Mouse (Mus musculus) macrophage (primary cell): ENCODE results near the gene Ttc33. TPM values are rescaled to one million over a fixed set of nuclear protein-coding genes. Genes with fewer than 3 reads are reported as not detected.

Experiments used
- H3K27ac ChIP-seq: fragments of 350-480 bp; formaldehyde crosslinking; 2 replicates; pipeline ENCODE4 v1.9.0; 2021
- H3K36me3 ChIP-seq: fragments of 350-480 bp; formaldehyde crosslinking; 2 replicates; pipeline ENCODE4 v1.9.0; 2021; ENCODE audit errors: inconsistent target
- H3K4me3 ChIP-seq: fragments of 350-480 bp; formaldehyde crosslinking; 2 replicates; pipeline ENCODE4 v1.9.0; 2021; ENCODE audit errors: inconsistent target
- H3K79me2 ChIP-seq: fragments of 350-480 bp; formaldehyde crosslinking; 2 replicates; pipeline ENCODE4 v1.9.0; 2021; ENCODE audit errors: inconsistent target
- WGBS: methylation state at CpG from one replicate; pipeline ENCODE4 v1.1.7; 2026; ENCODE audit warnings: inconsistent platforms; ENCODE audit not compliant: missing documents; 5-methylcytosine and 5-hydroxymethylcytosine counted together
- polyA plus RNA-seq: library from polyadenylated mRNA; stranded (reverse); fragments of 250-400 nt; gene quantifications from 3 replicates; pipeline ENCODE4 v1.2.4, GENCODE M21; 2018; ENCODE audit warnings: inconsistent platforms

The Ttc33 gene
- polyA plus RNA-seq, 1 experiment from 2014 or later: 34.6 TPM

GRCm38 (mm10) chr15:5155093-5155492 lies 30.2 kb upstream of the Ttc33 start:
- 87% methylated on average over 5 of the region's 5 CpGs for WGBS
- Histone ChIP-seq H3K36me3 (no peaks in the 10 kb centered on the region), H3K4me3 (no peak overlapping the region), H3K79me2 (peaks cover 100% of the 10 kb centered on the region), H3K27ac (no peak overlapping the region)

GRCm38 (mm10) chr15:5156355-5156754 lies 29.0 kb upstream of the Ttc33 start:
- Histone ChIP-seq H3K27ac (no peak overlapping the region), H3K36me3 (no peaks in the 10 kb centered on the region), H3K79me2 (peaks cover 94% of the 10 kb centered on the region), H3K4me3 (no peak overlapping the region)
- WGBS: 66% methylated on average over 4 of the region's 4 CpGs

GRCm38 (mm10) chr15:5157386-5157785 lies 27.9 kb upstream of the Ttc33 start:
- Histone ChIP-seq H3K36me3 (no peaks in the 10 kb centered on the region), H3K79me2 (peaks cover 83% of the 10 kb centered on the region), H3K4me3 (no peak overlapping the region), H3K27ac (no peak overlapping the region)
- 88% methylated on average over 1 of the region's 1 CpGs for WGBS

GRCm38 (mm10) chr15:5158827-5159226 lies 26.5 kb upstream of the Ttc33 start:
- Histone ChIP-seq H3K27ac (no peak overlapping the region), H3K4me3 (no peak overlapping the region), H3K36me3 (peaks cover 11% of the 10 kb centered on the region; the same call in 1 of the 2 replicates), H3K79me2 (peaks cover 69% of the 10 kb centered on the region)
- 89% methylated on average over 6 of the region's 6 CpGs for WGBS

- peaks cover 46% of the 10 kb centered on the region for H3K36me3 ChIP-seq
- WGBS: 96% methylated on average over 12 of the region's 12 CpGs
- peaks cover 5% of the 10 kb centered on the region; the same call in 1 of the 2 replicates for H3K79me2 ChIP-seq
- H3K4me3 ChIP-seq: no peak overlapping the region
- H3K27ac ChIP-seq: no peak overlapping the region
These were observed 20.1 kb upstream of the Ttc33 start for GRCm38 (mm10) chr15:5165121-5165773.

GRCm38 (mm10) chr15:5173217-5173820 lies 12.0 kb upstream of the Ttc33 start:
- WGBS: 44% methylated on average over 12 of the region's 12 CpGs
- no peak overlapping the region for H3K4me3 ChIP-seq
- no peak overlapping the region for H3K27ac ChIP-seq
- H3K36me3 ChIP-seq: peaks cover 53% of the 10 kb centered on the region
- no peaks in the 10 kb centered on the region for H3K79me2 ChIP-seq

GRCm38 (mm10) chr15:5184668-5185330 lies 526 bp upstream of the Ttc33 start:
- peak overlapping the region; percentile 67 for H3K4me3 ChIP-seq
- WGBS: 42% methylated on average over 10 of the region's 11 CpGs
- peaks cover 38% of the 10 kb centered on the region for H3K79me2 ChIP-seq
- H3K36me3 ChIP-seq: peaks cover 5% of the 10 kb centered on the region; the same call in 1 of the 2 replicates
- peak overlapping the region; percentile 84 for H3K27ac ChIP-seq

GRCm38 (mm10) chr15:5186293-5186675 lies 959 bp downstream of the Ttc33 start:
- WGBS: 21% methylated on average over 10 of the region's 10 CpGs
- Histone ChIP-seq H3K27ac (peak overlapping the region; percentile 10; the same call in 1 of the 2 replicates), H3K4me3 (peak overlapping the region; percentile 67), H3K79me2 (peaks cover 46% of the 10 kb centered on the region), H3K36me3 (peaks cover 19% of the 10 kb centered on the region; the same call in 1 of the 2 replicates)

- 66% methylated on average over 4 of the region's 4 CpGs for WGBS
- Histone ChIP-seq H3K36me3 (peaks cover 25% of the 10 kb centered on the region; the same call in 1 of the 2 replicates), H3K27ac (no peak overlapping the region), H3K79me2 (peaks cover 48% of the 10 kb centered on the region), H3K4me3 (no peak overlapping the region)
These were observed 1.8 kb downstream of the Ttc33 start for GRCm38 (mm10) chr15:5187116-5187515.

- peak overlapping the region; percentile 49 for H3K27ac ChIP-seq
- H3K4me3 ChIP-seq: no peak overlapping the region
- peaks cover 25% of the 10 kb centered on the region; the same call in 1 of the 2 replicates for H3K36me3 ChIP-seq
- H3K79me2 ChIP-seq: peaks cover 48% of the 10 kb centered on the region
- WGBS: 0% methylated on average over 1 of the region's 1 CpGs
These were observed 2.7 kb downstream of the Ttc33 start for GRCm38 (mm10) chr15:5188029-5188428.

- Histone ChIP-seq H3K27ac (no peak overlapping the region), H3K4me3 (no peak overlapping the region), H3K79me2 (peaks cover 47% of the 10 kb centered on the region), H3K36me3 (peaks cover 31% of the 10 kb centered on the region; the same call in 1 of the 2 replicates)
- WGBS: 85% methylated on average over 10 of the region's 10 CpGs
These were observed 4.3 kb downstream of the Ttc33 start for GRCm38 (mm10) chr15:5189504-5190093.

GRCm38 (mm10) chr15:5193833-5194232 lies 8.5 kb downstream of the Ttc33 start:
- Histone ChIP-seq H3K27ac (no peak overlapping the region), H3K4me3 (no peak overlapping the region), H3K36me3 (peaks cover 35% of the 10 kb centered on the region; the same call in 1 of the 2 replicates), H3K79me2 (peaks cover 40% of the 10 kb centered on the region; the same call in 1 of the 2 replicates)
- WGBS: 76% methylated on average over 3 of the region's 3 CpGs

GRCm38 (mm10) chr15:5194446-5194845 lies 9.1 kb downstream of the Ttc33 start:
- H3K36me3 ChIP-seq: peaks cover 40% of the 10 kb centered on the region; the same call in 1 of the 2 replicates
- no peak overlapping the region for H3K4me3 ChIP-seq
- peaks cover 33% of the 10 kb centered on the region; the same call in 1 of the 2 replicates for H3K79me2 ChIP-seq
- H3K27ac ChIP-seq: no peak overlapping the region
- WGBS: 92% methylated on average over 6 of the region's 6 CpGs

GRCm38 (mm10) chr15:5194931-5195330 lies 9.6 kb downstream of the Ttc33 start:
- H3K27ac ChIP-seq: no peak overlapping the region
- no peak overlapping the region for H3K4me3 ChIP-seq
- 95% methylated on average over 9 of the region's 9 CpGs for WGBS
- peaks cover 38% of the 10 kb centered on the region; the same call in 1 of the 2 replicates for H3K36me3 ChIP-seq
- peaks cover 29% of the 10 kb centered on the region; the same call in 1 of the 2 replicates for H3K79me2 ChIP-seq
